Mouse (Mus musculus): Measurements from ENCODE around the gene Srrm2. TPM values are rescaled to one million over a fixed set of nuclear protein-coding genes. Genes with fewer than 3 reads are reported as not detected.

Srrm2 gene
- polyA plus RNA-seq, 1 experiment, result 720 TPM

GRCm38 (mm10) chr17:23749400-23750191, 40.7 kb upstream of the Srrm2 start:
- no peak for DNase-seq
- H3K27me3 ChIP-seq (ENCODE audit: control insufficient read depth, insufficient read depth, low read length), result no peaks in the 10 kb centered on the region; the same call in 1 of the 2 replicates
- TF ChIP-seq CTCF (IDR thresholded peaks at IDR 0.05; ENCODE audit: borderline replicate concordance, insufficient read depth, low read depth, low read length) (no peak), POLR2A (IDR thresholded peaks at IDR 0.05; ENCODE audit: borderline replicate concordance, insufficient read depth, low read length) (no peak)
- peak overlapping the region; percentile 42 for H3K4me3 ChIP-seq (replicated peaks; ENCODE audit: insufficient read depth, low read depth, low read length)
- H3K27ac ChIP-seq (ENCODE audit: insufficient read depth, low read length), result no peak overlapping the region
- H3K4me1 ChIP-seq (ENCODE audit: control insufficient read depth, insufficient read depth, low read length), result 0 out of 2 replicates have a peak, but pooled peaks cover 13% of the 10 kb centered on the region
- WGBS, result 77% methylated on average over 11 of the region's 11 CpGs

DNA sequence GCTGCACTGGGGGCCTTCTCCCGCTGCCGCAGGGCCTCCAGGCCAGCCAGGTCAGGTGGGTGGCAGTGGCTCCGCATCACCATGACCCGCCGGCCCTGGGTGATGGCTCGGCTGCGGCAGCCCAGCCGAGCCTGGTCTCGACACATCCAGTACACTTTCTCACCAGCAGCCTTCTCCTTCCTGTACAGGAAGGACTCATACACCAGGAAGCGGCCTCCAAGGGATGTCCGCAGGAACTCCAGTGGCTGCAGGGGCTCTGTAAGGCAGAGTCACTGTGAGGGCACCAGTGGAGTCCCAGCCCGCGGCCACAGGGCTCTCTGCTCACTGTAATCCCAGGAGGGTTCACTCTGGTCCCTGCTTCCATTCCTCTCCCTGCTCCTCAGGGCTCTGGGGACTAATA, 34.6 kb upstream of the Srrm2 start:
- WGBS, result 90% methylated on average over 13 of the region's 13 CpGs
- DNase-seq, result no peak
- TF ChIP-seq POLR2A (IDR thresholded peaks at IDR 0.05; ENCODE audit: borderline replicate concordance, insufficient read depth, low read length), result no peak
- no peak for TF ChIP-seq CTCF (IDR thresholded peaks at IDR 0.05; ENCODE audit: borderline replicate concordance, insufficient read depth, low read depth, low read length)
- Histone ChIP-seq H3K27ac (ENCODE audit: insufficient read depth, low read length) (no peak overlapping the region), H3K4me1 (ENCODE audit: control insufficient read depth, insufficient read depth, low read length) (peaks cover 5% of the 10 kb centered on the region; the same call in 1 of the 2 replicates), H3K4me3 (replicated peaks; ENCODE audit: insufficient read depth, low read depth, low read length) (no peak overlapping the region), H3K27me3 (ENCODE audit: control insufficient read depth, insufficient read depth, low read length) (no peaks in the 10 kb centered on the region)

- 95% methylated on average over 9 of the region's 9 CpGs for WGBS
- Histone ChIP-seq H3K27me3 (ENCODE audit: control insufficient read depth, insufficient read depth, low read length) (no peaks in the 10 kb centered on the region), H3K4me3 (replicated peaks; ENCODE audit: insufficient read depth, low read depth, low read length) (no peak overlapping the region), H3K4me1 (ENCODE audit: control insufficient read depth, insufficient read depth, low read length) (peaks cover 10% of the 10 kb centered on the region), H3K27ac (ENCODE audit: insufficient read depth, low read length) (no peak overlapping the region)
- DNase-seq, result no peak
- TF ChIP-seq POLR2A (IDR thresholded peaks at IDR 0.05; ENCODE audit: borderline replicate concordance, insufficient read depth, low read length) (no peak), CTCF (IDR thresholded peaks at IDR 0.05; ENCODE audit: borderline replicate concordance, insufficient read depth, low read depth, low read length) (no peak)
Measured at GRCm38 (mm10) chr17:23757581-23757980, 32.8 kb upstream of the Srrm2 start.

DNA sequence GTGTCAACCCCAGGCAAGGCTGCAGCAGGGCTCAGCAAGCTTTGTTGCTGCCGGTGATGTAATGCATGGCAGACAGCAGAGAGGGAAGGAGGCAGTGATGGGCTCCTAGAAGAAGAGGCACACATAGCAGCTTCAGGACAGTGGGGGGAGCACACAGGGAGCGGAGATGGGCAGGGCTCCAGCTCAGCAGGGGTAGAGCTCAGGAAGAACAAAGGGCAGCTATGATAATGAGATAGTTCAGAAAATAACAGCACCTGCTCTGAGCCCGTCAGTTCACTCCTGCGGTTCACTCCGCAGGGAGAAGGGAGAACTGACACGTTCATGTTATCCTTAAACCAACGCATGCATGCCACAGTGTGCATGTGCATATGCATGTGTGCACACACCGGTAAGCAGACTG, 31.5 kb upstream of the Srrm2 start:
- Histone ChIP-seq H3K4me3 (replicated peaks; ENCODE audit: insufficient read depth, low read depth, low read length) (no peak overlapping the region), H3K27ac (ENCODE audit: insufficient read depth, low read length) (no peak overlapping the region), H3K4me1 (ENCODE audit: control insufficient read depth, insufficient read depth, low read length) (peaks cover 20% of the 10 kb centered on the region), H3K27me3 (ENCODE audit: control insufficient read depth, insufficient read depth, low read length) (no peaks in the 10 kb centered on the region)
- peak in 1 of 2 experiments; percentile 62 for DNase-seq
- 19% methylated on average over 8 of the region's 8 CpGs for WGBS
- TF ChIP-seq POLR2A (IDR thresholded peaks at IDR 0.05; ENCODE audit: borderline replicate concordance, insufficient read depth, low read length) (no peak), CTCF (IDR thresholded peaks at IDR 0.05; ENCODE audit: borderline replicate concordance, insufficient read depth, low read depth, low read length) (no peak)

GRCm38 (mm10) chr17:23760231-23760630, 30.1 kb upstream of the Srrm2 start:
- 94% methylated on average over 9 of the region's 9 CpGs for WGBS
- DNase-seq, result no peak

GRCm38 (mm10) chr17:23761155-23761554, 29.2 kb upstream of the Srrm2 start:
- H3K27me3 ChIP-seq (ENCODE audit: control insufficient read depth, insufficient read depth, low read length), result no peaks in the 10 kb centered on the region
- TF ChIP-seq POLR2A (IDR thresholded peaks at IDR 0.05; ENCODE audit: borderline replicate concordance, insufficient read depth, low read length) (no peak), CTCF (IDR thresholded peaks at IDR 0.05; ENCODE audit: borderline replicate concordance, insufficient read depth, low read depth, low read length) (no peak)
- no peak for DNase-seq
- H3K4me1 ChIP-seq (ENCODE audit: control insufficient read depth, insufficient read depth, low read length), result peaks cover 22% of the 10 kb centered on the region
- no peak overlapping the region for H3K4me3 ChIP-seq (replicated peaks; ENCODE audit: insufficient read depth, low read depth, low read length)
- no peak overlapping the region for H3K27ac ChIP-seq (ENCODE audit: insufficient read depth, low read length)
- over 99% methylated on average over 3 of the region's 3 CpGs for WGBS

More at GRCm38 (mm10) chr17:23760231-23760630, 30.1 kb upstream of the Srrm2 start:
- Histone ChIP-seq H3K4me3 (replicated peaks; ENCODE audit: insufficient read depth, low read depth, low read length) (no peak overlapping the region), H3K27me3 (ENCODE audit: control insufficient read depth, insufficient read depth, low read length) (no peaks in the 10 kb centered on the region), H3K4me1 (ENCODE audit: control insufficient read depth, insufficient read depth, low read length) (peaks cover 20% of the 10 kb centered on the region), H3K27ac (ENCODE audit: insufficient read depth, low read length) (no peak overlapping the region)
- TF ChIP-seq POLR2A (IDR thresholded peaks at IDR 0.05; ENCODE audit: borderline replicate concordance, insufficient read depth, low read length) (no peak), CTCF (IDR thresholded peaks at IDR 0.05; ENCODE audit: borderline replicate concordance, insufficient read depth, low read depth, low read length) (no peak)

DNA sequence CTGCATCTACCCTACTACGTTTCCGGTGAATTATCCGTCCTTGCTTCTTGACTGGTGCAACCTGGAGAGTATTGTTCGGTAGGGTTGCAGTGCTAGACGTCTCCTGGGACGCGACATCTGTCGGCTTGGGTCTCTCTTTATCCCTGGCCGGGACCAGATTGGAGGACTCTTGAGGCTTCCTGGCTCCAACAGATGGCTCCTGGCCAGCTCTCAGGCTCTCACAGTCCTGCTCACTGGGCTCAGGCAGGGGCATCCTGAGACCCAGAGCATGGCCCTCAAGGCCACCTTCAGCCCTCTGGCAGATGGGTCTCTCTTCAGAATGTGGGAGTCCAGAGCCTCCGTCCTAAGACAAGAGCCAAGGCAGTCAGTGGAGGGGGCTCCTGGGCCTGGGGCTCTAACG, 27.4 kb upstream of the Srrm2 start:
- Histone ChIP-seq H3K4me1 (ENCODE audit: control insufficient read depth, insufficient read depth, low read length) (peaks cover 22% of the 10 kb centered on the region), H3K4me3 (replicated peaks; ENCODE audit: insufficient read depth, low read depth, low read length) (no peak overlapping the region), H3K27ac (ENCODE audit: insufficient read depth, low read length) (0 out of 2 replicates have a peak overlapping the region, but pooled peaks have one; percentile 2), H3K27me3 (ENCODE audit: control insufficient read depth, insufficient read depth, low read length) (no peaks in the 10 kb centered on the region)
- DNase-seq, result peak; percentile 62 to 70
- TF ChIP-seq POLR2A (IDR thresholded peaks at IDR 0.05; ENCODE audit: borderline replicate concordance, insufficient read depth, low read length) (no peak), CTCF (IDR thresholded peaks at IDR 0.05; ENCODE audit: borderline replicate concordance, insufficient read depth, low read depth, low read length) (no peak)
- 11% methylated on average over 11 of the region's 11 CpGs for WGBS

DNA sequence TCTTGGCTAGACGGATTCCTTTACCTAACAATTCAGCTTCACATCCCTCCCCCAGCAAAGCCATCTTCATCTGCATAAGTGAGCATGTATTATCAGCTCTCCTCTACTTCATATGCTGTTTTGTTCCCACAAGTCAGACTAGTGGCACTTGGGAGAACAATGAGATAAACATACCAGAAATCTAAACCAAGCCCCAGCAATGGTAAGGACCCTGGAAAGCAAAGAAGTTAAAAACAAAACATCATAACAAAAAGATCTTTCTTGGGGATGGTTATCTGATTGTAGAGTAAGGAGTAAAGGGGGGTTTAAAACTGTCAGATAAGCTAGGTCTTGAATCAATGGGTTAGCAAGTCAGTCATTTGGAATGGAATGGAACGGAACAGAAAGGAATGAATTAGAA, 19.8 kb upstream of the Srrm2 start:
- Histone ChIP-seq H3K27me3 (ENCODE audit: control insufficient read depth, insufficient read depth, low read length) (no peaks in the 10 kb centered on the region), H3K27ac (ENCODE audit: insufficient read depth, low read length) (no peak overlapping the region; the same call in 1 of the 2 replicates), H3K4me3 (replicated peaks; ENCODE audit: insufficient read depth, low read depth, low read length) (peak overlapping the region; percentile 88), H3K4me1 (ENCODE audit: control insufficient read depth, insufficient read depth, low read length) (peaks cover 2% of the 10 kb centered on the region; the same call in 1 of the 2 replicates)
- no peak for DNase-seq
- 8% methylated on average over 2 of the region's 2 CpGs for WGBS
- TF ChIP-seq CTCF (IDR thresholded peaks at IDR 0.05; ENCODE audit: borderline replicate concordance, insufficient read depth, low read depth, low read length) (no peak), POLR2A (IDR thresholded peaks at IDR 0.05; ENCODE audit: borderline replicate concordance, insufficient read depth, low read length) (no peak)

Measured in cerebellum, adult 2 months (tissue).